Mouse (Mus musculus): ENCODE results near the gene Gm20721. TPM values are rescaled to one million over a fixed set of nuclear protein-coding genes. Genes with fewer than 3 reads are reported as not detected.
A peak's percentile ranks its signal among the peaks of the same experiment; 100 is the strongest.
"Not testable (repeated sequence)": the region's sequence is repeated elsewhere in the genome, so short reads cannot be mapped to it uniquely, and the experiment has no call there.

Gene Gm20721
- polyA plus RNA-seq, 1 experiment from 2014 or later = 15.2 TPM

- peak; percentile 35 for DNase-seq (ENCODE audit: low spot score)
- Histone ChIP-seq H3K4me1 (peaks cover 48% of the 10 kb centered on the region), H3K27ac (replicated peaks) (peak overlapping the region; percentile 100)
Observed at GRCm38 (mm10) chr2:174328358-174328905, 18.1 kb downstream of the Gm20721 start.

DNA sequence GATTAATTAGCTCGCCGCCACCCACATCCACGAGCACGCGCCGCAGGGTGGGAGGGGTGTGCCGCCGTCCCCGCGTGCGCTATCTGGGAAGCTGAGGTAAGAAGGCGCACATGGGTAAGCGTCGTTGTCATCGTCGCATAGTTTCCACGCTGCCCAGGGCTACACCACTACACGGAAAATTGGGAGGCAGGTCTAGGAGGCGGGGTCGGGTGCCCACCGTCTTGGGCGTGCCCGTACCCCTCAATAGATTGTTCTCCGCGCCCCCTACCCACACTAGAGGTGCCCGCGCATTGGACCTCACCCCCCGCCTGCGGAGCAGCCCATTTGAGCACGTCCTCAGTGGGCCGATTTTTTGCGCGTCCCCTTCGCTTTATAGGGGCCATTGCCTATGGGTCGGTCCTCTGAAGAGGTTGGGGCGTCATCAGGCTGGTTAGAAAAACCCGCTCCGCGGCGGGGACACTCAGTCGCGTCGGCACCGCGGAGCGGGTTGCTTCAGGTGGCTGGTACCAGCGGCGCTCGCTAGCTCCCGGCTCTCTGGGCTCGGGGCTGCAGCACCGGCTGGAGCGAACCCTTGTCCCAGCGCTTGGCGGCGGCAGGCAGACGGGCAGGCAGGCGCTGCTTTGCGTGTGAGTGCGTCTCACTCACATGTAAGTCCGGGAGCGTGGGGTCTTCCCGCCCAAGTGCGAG lies 19.1 kb downstream of the Gm20721 start:
- Histone ChIP-seq H3K9me3 (replicated peaks) (peaks cover 17% of the 10 kb centered on the region), H3K27me3 (ENCODE audit: low read depth, poor library complexity, severe bottlenecking) (no peaks in the 10 kb centered on the region), H3K27ac (replicated peaks) (peak overlapping the region; percentile 80), H3K4me1 (peaks cover 38% of the 10 kb centered on the region), H3K36me3 (peaks cover 27% of the 10 kb centered on the region), H3K4me3 (peak overlapping the region; percentile 93)
- 50% methylated on average over 64 of the region's 64 CpGs for WGBS
- peak; percentile 73 for DNase-seq (ENCODE audit: low spot score)

More at GRCm38 (mm10) chr2:174328358-174328905, 18.1 kb downstream of the Gm20721 start:
- peak overlapping the region; percentile 93 for H3K4me3 ChIP-seq
- no peaks in the 10 kb centered on the region for H3K27me3 ChIP-seq (ENCODE audit: low read depth, poor library complexity, severe bottlenecking)
- 47% methylated on average over 46 of the region's 46 CpGs for whole genome bisulfite sequencing
- peaks cover 27% of the 10 kb centered on the region for H3K36me3 ChIP-seq
- peaks cover 17% of the 10 kb centered on the region for H3K9me3 ChIP-seq (replicated peaks)

DNA sequence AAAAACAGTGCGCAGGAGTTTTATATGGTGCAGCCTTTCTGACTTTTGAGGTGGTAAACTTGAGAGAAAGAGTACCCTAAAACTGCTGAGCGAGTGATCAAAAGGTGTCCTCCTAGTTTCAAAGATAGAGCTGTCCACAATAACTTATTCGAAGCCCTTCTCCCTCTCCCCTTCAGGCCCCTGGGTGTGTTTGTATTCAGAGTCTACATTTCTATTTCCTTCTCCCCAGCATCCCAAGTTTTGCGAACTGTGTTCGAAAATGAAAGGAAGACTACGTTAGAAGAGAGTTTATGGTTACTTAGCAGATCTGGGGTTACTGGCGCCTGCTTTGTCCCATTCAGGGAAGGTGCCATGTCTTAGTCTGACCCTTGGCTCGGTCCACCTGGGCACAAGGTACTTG lies 20.0 kb downstream of the Gm20721 start:
- no peak for DNase-seq (ENCODE audit: low spot score)
- Histone ChIP-seq H3K4me3 (peak overlapping the region; percentile 93), H3K9me3 (replicated peaks) (peaks cover 17% of the 10 kb centered on the region), H3K27ac (replicated peaks) (peak overlapping the region; percentile 80; the same call in 1 of the 2 replicates), H3K4me1 (peaks cover 29% of the 10 kb centered on the region), H3K27me3 (ENCODE audit: low read depth, poor library complexity, severe bottlenecking) (no peaks in the 10 kb centered on the region), H3K36me3 (peaks cover 27% of the 10 kb centered on the region)
- 58% methylated on average over 8 of the region's 8 CpGs for WGBS

DNA sequence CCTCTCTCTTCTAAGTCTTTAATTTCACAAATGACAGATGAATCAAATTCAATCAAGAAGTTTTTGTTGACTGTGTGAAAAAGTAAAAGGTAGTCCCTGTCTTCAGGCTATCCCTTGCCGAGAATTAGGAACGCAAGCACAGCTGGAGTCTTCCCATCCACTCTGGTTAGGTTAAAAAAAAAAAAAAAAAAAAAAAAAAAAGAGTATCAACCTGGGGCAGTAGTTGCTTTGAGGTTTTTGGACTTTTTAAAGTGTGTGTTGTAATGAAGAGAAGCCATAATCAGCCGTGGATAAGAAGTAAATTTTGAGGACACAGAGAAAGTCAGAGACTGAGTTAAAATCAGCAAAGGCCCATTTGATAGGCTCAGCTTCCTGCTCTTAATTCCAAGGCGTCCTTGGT lies 20.5 kb downstream of the Gm20721 start:
- Histone ChIP-seq H3K4me1 (peaks cover 25% of the 10 kb centered on the region), H3K4me3 (peak overlapping the region; percentile 93), H3K27ac (replicated peaks) (no peak overlapping the region), H3K36me3 (peaks cover 27% of the 10 kb centered on the region), H3K27me3 (ENCODE audit: low read depth, poor library complexity, severe bottlenecking) (no peaks in the 10 kb centered on the region), H3K9me3 (replicated peaks) (peaks cover 17% of the 10 kb centered on the region)
- no peak for DNase-seq (ENCODE audit: low spot score)
- 59% methylated on average over 4 of the region's 4 CpGs for WGBS

DNA sequence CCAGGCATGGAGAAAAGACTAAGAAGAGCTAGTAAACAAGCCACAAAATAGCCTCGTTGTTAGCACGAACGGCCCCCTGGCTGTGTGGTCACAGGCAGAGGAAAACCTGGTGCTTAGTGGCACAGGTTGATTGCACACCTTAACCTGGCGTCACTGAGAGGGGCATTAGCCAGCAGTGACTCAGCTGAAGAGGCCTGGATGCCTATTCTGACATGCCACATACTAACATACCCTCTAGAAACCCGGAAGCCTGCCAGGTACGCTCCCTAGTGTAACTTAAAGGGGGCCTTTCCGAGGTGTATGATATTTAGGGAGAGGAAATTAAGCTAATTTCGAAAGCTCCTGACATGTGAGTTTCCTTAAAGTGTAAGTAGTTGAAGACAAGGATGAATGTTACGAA lies 29.9 kb downstream of the Gm20721 start:
- no peaks in the 10 kb centered on the region for H3K9me3 ChIP-seq (replicated peaks)
- no peak overlapping the region for H3K27ac ChIP-seq (replicated peaks)
- no peaks in the 10 kb centered on the region for H3K36me3 ChIP-seq
- no peak for DNase-seq (ENCODE audit: low spot score)
- 93% methylated on average over 9 of the region's 9 CpGs for WGBS
- H3K4me3 ChIP-seq = no peak overlapping the region
- no peaks in the 10 kb centered on the region for H3K27me3 ChIP-seq (ENCODE audit: low read depth, poor library complexity, severe bottlenecking)
- H3K4me1 ChIP-seq = peaks cover 13% of the 10 kb centered on the region

DNA sequence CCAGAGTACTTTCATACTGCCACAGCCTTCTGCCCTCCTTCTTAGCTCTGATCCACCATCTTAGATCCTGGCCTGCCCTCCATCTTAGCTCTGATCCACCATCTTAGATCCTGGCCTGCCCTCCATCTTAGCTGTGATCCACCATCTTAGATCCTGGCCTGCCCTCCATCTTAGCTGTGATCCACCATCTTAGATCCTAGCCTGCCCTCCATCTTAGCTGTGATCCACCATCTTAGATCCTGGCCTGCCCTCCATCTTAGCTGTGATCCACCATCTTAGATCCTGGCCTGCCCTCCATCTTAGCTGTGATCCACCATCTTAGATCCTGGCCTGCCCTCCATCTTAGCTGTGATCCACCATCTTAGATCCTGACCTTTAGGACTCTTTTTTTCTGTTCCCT lies 31.1 kb downstream of the Gm20721 start:
- peaks cover 24% of the 10 kb centered on the region for H3K4me1 ChIP-seq
- not testable (repeated sequence) for H3K4me3 ChIP-seq; DNase-seq (ENCODE audit: low spot score); H3K9me3 ChIP-seq (replicated peaks); H3K27me3 ChIP-seq (ENCODE audit: low read depth, poor library complexity, severe bottlenecking); H3K36me3 ChIP-seq; H3K27ac ChIP-seq (replicated peaks)

GRCm38 (mm10) chr2:174312661-174313060 lies 33.9 kb downstream of the Gm20721 start:
- DNase-seq (ENCODE audit: low spot score) = no peak
- Histone ChIP-seq H3K36me3 (no peaks in the 10 kb centered on the region), H3K4me1 (peaks cover 24% of the 10 kb centered on the region), H3K4me3 (no peak overlapping the region), H3K27ac (replicated peaks) (0 out of 2 replicates have a peak overlapping the region, but pooled peaks have one; percentile 25), H3K9me3 (replicated peaks) (no peaks in the 10 kb centered on the region), H3K27me3 (ENCODE audit: low read depth, poor library complexity, severe bottlenecking) (no peaks in the 10 kb centered on the region; the same call in 1 of the 2 replicates)
- 81% methylated on average over 2 of the region's 2 CpGs for WGBS

GRCm38 (mm10) chr2:174312118-174312647 lies 34.3 kb downstream of the Gm20721 start:
- H3K4me3 ChIP-seq = no peak overlapping the region
- H3K9me3 ChIP-seq (replicated peaks) = no peaks in the 10 kb centered on the region
- no peaks in the 10 kb centered on the region; the same call in 1 of the 2 replicates for H3K27me3 ChIP-seq (ENCODE audit: low read depth, poor library complexity, severe bottlenecking)
- DNase-seq (ENCODE audit: low spot score) = peak; percentile 71
- no peaks in the 10 kb centered on the region for H3K36me3 ChIP-seq
- H3K27ac ChIP-seq (replicated peaks) = 0 out of 2 replicates have a peak overlapping the region, but pooled peaks have one; percentile 25
- 39% methylated on average over 4 of the region's 4 CpGs for WGBS
- peaks cover 24% of the 10 kb centered on the region for H3K4me1 ChIP-seq

GRCm38 (mm10) chr2:174311613-174312012 lies 34.9 kb downstream of the Gm20721 start:
- H3K4me1 ChIP-seq = peaks cover 30% of the 10 kb centered on the region
- WGBS = 56% methylated on average over 1 of the region's 1 CpGs
- DNase-seq (ENCODE audit: low spot score) = no peak
- no peaks in the 10 kb centered on the region; the same call in 1 of the 2 replicates for H3K27me3 ChIP-seq (ENCODE audit: low read depth, poor library complexity, severe bottlenecking)
- no peak overlapping the region for H3K4me3 ChIP-seq
- peak overlapping the region; percentile 64 for H3K27ac ChIP-seq (replicated peaks)
- no peaks in the 10 kb centered on the region for H3K9me3 ChIP-seq (replicated peaks)
- no peaks in the 10 kb centered on the region for H3K36me3 ChIP-seq

GRCm38 (mm10) chr2:174310913-174311514 lies 35.5 kb downstream of the Gm20721 start:
- H3K27me3 ChIP-seq (ENCODE audit: low read depth, poor library complexity, severe bottlenecking) = no peaks in the 10 kb centered on the region; the same call in 1 of the 2 replicates
- peak; percentile 70 for DNase-seq (ENCODE audit: low spot score)
- peak overlapping the region; percentile 66 for H3K27ac ChIP-seq (replicated peaks)
- no peaks in the 10 kb centered on the region for H3K36me3 ChIP-seq
- WGBS = 13% methylated on average over 7 of the region's 7 CpGs
- peaks cover 36% of the 10 kb centered on the region for H3K4me1 ChIP-seq
- no peak overlapping the region for H3K4me3 ChIP-seq
- H3K9me3 ChIP-seq (replicated peaks) = no peaks in the 10 kb centered on the region

- Histone ChIP-seq H3K9me3 (replicated peaks) (no peaks in the 10 kb centered on the region), H3K27ac (replicated peaks) (no peak overlapping the region), H3K36me3 (no peaks in the 10 kb centered on the region), H3K27me3 (ENCODE audit: low read depth, poor library complexity, severe bottlenecking) (no peaks in the 10 kb centered on the region; the same call in 1 of the 2 replicates), H3K4me3 (no peak overlapping the region), H3K4me1 (peaks cover 44% of the 10 kb centered on the region)
- no peak for DNase-seq (ENCODE audit: low spot score)
- WGBS = 92% methylated on average over 3 of the region's 3 CpGs
Observed at GRCm38 (mm10) chr2:174307903-174308302, 38.6 kb downstream of the Gm20721 start.

DNA sequence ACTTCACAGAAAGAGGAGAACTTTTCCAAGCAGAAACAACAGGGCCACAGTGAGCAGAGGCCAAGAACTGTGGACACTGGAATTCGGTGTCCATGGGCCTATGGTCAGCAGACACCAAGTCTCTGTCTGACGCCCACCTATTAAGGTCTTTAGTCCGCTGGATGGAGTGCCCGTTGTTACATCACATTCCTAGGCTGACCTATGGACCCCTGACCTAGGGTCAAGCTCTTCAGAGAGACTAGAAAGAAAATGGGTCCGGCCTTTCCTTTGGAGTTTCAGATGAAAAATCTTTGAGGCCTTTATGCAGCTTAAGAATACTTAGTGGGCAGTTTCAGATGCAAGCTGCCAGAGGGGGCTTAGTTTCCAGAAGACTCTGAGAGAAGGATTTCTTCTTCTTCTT lies 40.9 kb downstream of the Gm20721 start:
- peak overlapping the region; percentile 30; the same call in 1 of the 2 replicates for H3K27ac ChIP-seq (replicated peaks)
- peak; percentile 70 for DNase-seq (ENCODE audit: low spot score)
- WGBS = 2% methylated on average over 5 of the region's 5 CpGs

More for the DNA sequence above, 40.9 kb downstream of the Gm20721 start:
- H3K9me3 ChIP-seq (replicated peaks) = peaks cover 3% of the 10 kb centered on the region
- H3K27me3 ChIP-seq (ENCODE audit: low read depth, poor library complexity, severe bottlenecking) = peaks cover 11% of the 10 kb centered on the region; the same call in 1 of the 2 replicates
- peaks cover 35% of the 10 kb centered on the region for H3K4me1 ChIP-seq
- H3K4me3 ChIP-seq = no peak overlapping the region
- peaks cover 1% of the 10 kb centered on the region; the same call in 1 of the 2 replicates for H3K36me3 ChIP-seq
